Mouse (Mus musculus): ENCODE data around the gene Btbd9.

Btbd9 gene

GRCm38 (mm10) chr17:30602175-30602574 lies 25.9 kb upstream of the Btbd9 start:
- in situ Hi-C loops (cut with MboI; ENCODE audit: low sequenced_read_pairs): no loop called here

DNA sequence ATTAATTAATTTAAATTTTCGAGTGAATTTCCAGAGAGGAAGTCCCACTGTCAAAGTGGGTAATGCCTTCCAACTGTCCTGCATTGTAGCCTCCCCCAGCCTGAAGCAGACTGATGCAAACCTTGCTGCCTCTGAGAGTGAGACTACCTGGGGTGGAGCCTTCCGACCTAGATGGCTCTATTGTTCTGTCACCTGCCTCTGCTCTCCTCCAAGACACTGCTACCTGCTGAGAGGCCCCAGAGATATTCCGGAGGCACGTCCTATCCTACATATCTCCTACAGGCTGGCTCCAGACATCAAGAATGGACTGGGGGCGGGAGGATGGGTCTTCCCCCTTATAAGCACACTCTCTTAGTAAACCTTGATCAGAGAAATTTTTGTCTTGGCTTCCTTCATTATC lies 22.0 kb upstream of the Btbd9 start:
- in situ Hi-C loops (cut with MboI; ENCODE audit: low sequenced_read_pairs): no loop called here

DNA sequence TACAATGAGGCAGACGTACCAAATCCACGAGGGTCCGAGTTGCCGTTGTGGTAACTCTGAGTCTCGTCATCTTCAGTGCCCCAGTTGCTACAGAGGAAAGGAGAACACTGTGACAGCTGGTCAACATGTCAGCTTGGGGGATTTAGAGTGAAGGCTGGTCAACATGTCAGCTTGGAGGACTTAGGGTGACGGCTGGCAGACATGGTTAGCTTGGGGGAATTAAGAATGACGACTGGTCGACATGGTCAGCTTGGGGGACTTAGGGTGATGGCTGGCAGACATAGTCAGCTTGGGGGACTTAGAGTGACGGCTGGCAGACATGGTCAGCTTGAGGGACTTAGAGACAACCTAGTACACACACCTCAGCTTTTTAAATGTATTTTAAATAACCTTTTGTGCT lies 21.5 kb upstream of the Btbd9 start:
- in situ Hi-C loops (cut with MboI; ENCODE audit: low sequenced_read_pairs): no loop called here

DNA sequence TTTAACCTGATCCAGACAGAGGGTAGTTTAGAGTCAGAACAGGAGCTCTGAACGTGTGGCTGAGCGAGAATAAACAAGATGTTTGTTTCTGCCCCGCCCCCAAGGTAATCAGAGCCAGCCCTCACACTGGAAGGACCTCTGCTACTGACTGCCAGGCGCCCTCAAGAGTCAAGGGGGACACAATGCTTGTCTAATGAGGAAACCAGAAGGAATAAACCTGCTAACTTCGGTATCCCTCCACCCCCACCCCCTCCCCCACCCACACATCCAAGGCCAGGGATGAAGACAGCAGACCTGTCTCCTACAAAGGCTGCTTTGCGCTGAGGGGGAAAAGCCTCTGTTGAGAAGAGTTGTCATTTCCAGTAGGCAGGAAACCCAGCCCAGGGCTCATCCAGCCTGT lies 18.6 kb upstream of the Btbd9 start:
- in situ Hi-C loops (cut with MboI; ENCODE audit: low sequenced_read_pairs): no loop called here

- in situ Hi-C loops (cut with MboI; ENCODE audit: low sequenced_read_pairs): no loop called here
These were observed 18.1 kb upstream of the Btbd9 start for GRCm38 (mm10) chr17:30594407-30594806.

DNA sequence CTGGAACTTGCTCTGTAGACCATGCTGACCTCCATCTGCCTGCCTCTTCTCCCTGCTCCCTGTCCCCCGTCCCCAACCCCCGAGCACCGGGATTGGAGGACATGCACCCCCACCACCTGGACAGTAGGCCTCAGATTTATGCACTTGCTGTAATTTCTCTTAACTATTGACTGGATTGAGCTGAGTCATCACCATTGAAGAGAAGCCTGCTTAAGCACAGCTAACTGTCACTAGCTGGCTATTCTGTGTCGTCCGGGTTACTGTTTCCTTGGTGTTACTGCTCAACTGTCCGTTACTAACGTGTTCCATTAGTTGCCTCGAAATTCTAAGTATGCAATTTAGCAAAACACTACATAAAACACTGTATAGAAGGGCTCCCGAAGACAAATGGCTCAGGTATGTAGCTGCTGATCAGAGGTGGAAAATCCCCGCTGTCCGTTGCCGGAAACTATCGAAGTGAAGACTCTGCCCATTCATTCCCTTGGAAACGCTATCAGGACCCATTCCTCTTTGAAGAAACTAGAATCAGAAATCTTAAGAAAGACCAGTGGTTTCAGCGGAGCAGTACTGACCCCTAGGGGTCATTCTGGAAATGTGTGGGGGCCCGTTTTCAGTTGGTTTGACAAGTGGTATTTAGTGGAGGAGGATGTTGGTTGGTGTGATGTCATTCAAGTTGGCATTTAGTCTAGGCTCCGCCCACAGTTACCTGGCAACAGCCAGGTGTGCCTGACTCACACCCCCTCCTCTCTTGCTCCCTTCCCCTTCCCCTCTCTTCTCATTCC lies 14.3 kb upstream of the Btbd9 start:
- in situ Hi-C loops (cut with MboI; ENCODE audit: low sequenced_read_pairs): no loop called here

GRCm38 (mm10) chr17:30583258-30584001 lies 7.1 kb upstream of the Btbd9 start:
- in situ Hi-C loops (cut with MboI; ENCODE audit: low sequenced_read_pairs): no loop called here

DNA sequence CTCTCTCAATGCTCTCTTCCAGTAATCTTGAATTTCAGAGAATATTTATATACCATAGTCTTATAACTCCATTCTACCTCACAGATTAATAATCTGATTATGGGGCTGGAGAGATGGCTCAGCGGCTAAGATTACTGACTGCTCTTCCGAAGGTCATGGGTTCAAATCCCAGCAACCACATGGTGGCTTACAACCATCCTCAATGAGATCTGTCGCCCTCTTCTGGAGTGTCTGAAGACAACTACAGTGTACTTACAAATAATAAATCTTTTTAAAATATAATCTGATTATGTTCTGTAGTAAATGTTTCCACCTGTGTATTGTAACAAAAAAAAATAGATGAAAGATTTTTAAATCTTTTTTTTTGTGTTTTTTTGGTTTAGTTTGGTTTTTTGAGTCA lies 6.0 kb upstream of the Btbd9 start:
- in situ Hi-C loops (cut with MboI; ENCODE audit: low sequenced_read_pairs): no loop called here

GRCm38 (mm10) chr17:30581201-30581600 lies 4.9 kb upstream of the Btbd9 start:
- in situ Hi-C loops (cut with MboI; ENCODE audit: low sequenced_read_pairs): no loop called here

DNA sequence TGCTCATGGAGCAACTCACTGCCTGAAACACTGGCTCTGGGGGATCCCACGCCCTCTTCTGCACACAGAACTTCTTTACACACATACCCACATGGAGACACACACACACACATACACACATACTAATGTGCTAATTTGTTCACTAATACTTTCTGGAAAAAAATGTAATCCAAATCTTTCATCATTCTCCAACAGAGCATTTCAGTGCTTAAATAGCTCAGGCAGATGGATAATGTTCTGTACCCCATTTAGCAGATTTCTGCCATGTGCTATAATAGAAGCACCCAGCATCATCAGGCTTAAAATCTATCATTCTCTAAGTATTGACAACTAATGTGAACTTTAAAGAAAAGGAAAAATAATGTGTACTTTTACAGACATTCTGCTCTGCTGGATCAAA lies 4.5 kb upstream of the Btbd9 start:
- in situ Hi-C loops (cut with MboI; ENCODE audit: low sequenced_read_pairs): no loop called here

GRCm38 (mm10) chr17:30576946-30577345 lies 658 bp upstream of the Btbd9 start:
- in situ Hi-C loops (cut with MboI; ENCODE audit: low sequenced_read_pairs): no loop called here

GRCm38 (mm10) chr17:30575121-30575904 lies 975 bp downstream of the Btbd9 start:
- in situ Hi-C loops (cut with MboI; ENCODE audit: low sequenced_read_pairs): no loop called here

GRCm38 (mm10) chr17:30574783-30575075 lies 1.6 kb downstream of the Btbd9 start:
- in situ Hi-C loops (cut with MboI; ENCODE audit: low sequenced_read_pairs): no loop called here

GRCm38 (mm10) chr17:30573990-30574782 lies 2.1 kb downstream of the Btbd9 start:
- in situ Hi-C loops (cut with MboI; ENCODE audit: low sequenced_read_pairs): no loop called here

DNA sequence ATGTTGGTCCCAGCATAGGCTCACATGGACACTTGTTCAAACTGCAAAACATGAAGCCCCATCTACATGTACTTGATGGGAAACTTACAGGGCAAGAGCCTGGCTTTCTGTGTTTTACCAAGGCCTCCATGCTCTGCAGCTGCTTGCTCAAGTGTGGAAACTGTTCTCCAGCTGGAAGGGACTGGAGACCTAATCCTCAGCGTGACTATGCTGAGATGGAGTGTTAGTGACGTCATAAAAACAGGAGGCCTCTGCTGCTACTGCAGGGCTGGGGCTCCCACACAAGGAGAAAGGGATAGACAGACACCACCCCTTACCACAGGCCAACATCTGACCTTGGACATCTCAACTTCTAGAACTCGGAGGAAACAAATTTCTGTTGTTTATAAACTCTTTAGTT lies 5.3 kb downstream of the Btbd9 start:
- in situ Hi-C loops (cut with MboI; ENCODE audit: low sequenced_read_pairs): no loop called here

DNA sequence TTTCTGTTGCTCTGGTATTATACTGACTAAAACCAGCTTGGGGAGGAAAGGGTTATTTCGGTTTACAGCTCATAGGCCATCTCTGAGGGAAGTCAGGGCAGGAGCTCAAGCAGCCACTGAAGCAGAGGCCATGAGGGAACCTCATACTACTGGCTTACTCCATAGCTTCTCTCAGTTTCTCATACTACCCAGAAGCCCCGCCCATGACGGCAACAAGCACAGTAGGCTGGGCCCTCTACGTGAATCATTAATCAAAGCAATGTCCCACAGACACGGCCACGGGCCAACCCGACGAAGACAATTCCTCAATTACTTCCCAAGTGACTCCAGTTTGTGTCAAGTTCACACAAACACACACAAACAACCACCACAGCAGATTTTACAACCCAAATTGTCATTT lies 6.1 kb downstream of the Btbd9 start:
- in situ Hi-C loops (cut with MboI; ENCODE audit: low sequenced_read_pairs): no loop called here

DNA sequence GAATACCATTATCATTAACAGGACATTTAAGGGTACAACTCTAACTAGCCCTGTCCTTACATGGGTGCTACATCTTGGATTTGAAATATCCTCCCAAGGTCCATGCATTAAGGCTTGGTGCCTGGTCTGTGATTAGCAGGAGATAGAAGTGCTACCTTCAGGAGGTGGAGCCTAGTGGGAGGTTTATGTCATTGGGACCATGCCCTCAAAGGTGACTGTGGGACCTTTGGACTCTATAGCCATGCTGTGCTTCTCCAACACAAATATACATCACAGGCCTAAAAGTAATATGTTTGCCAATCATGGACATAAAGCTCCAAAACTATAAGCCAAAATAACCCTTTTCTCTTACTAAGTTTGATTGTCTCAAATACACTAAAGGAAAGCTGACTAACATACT lies 7.8 kb downstream of the Btbd9 start:
- in situ Hi-C loops (cut with MboI; ENCODE audit: low sequenced_read_pairs): no loop called here

GRCm38 (mm10) chr17:30564971-30565370 lies 11.3 kb downstream of the Btbd9 start:
- in situ Hi-C loops (cut with MboI; ENCODE audit: low sequenced_read_pairs): no loop called here

DNA sequence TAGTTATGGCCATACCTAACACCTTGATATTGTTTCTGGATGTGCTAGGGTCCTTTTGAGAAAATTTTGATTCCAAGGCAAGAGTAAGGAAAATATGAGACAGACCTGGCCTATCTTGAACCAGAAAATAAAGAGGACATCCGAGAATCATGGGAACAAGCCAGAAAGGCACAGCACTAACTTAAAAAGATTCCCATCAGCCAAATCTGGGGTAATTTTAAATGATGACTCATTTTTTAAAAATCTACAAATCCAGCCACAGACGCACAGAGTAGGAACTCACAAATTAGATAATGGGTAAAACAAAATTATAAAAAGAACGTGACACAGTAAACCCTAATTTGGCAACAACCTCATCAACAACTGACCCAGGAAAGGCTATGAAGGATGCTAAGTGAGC lies 11.9 kb downstream of the Btbd9 start:
- in situ Hi-C loops (cut with MboI; ENCODE audit: low sequenced_read_pairs): no loop called here

- in situ Hi-C loops (cut with MboI; ENCODE audit: low sequenced_read_pairs): no loop called here
These were observed 12.7 kb downstream of the Btbd9 start for GRCm38 (mm10) chr17:30563484-30564075.

DNA sequence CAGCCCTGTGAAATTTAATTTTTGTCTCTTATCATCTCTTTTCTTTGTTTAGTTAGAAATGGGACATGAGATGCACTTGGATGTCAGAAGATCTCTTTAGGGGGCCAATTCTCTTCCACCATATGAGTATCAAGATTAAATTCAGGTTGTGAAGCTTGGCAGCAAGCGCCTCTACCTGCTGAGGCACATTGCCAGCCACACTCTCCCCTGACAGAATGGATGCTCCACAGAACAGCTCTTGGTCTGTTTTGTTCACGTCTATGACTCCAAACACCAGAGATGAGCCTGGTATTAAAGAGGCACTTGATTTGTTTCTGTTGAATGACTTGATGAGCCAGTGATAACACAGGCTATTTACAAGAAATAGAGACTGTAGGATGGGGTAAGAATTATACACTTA lies 13.5 kb downstream of the Btbd9 start:
- in situ Hi-C loops (cut with MboI; ENCODE audit: low sequenced_read_pairs): no loop called here

Data from CH12F3 (cell line).